Mouse (Mus musculus) neural tube, embryonic 13.5 days (tissue): ENCODE measurements at regions not wholly inside any gene's neighbourhood (a gene's known extent, or its start where the extent isn't known, plus 50 kb on each side); places are given as distances from the start of the nearest gene placed in this dataset.

ENCODE experiments used
- ATAC-seq: fragments of 200-750 bp; cut with Nextera tagmentation; 2 replicates; pipeline ENCODE4 v1.8.0; 2017; ENCODE audit warnings: low read depth, mild to moderate bottlenecking, moderate TSS enrichment, moderate library complexity
- H3K27ac ChIP-seq: fragments of 300-500 bp; sonication (generic); replicated peaks from 2 replicates; pipeline ENCODE4 v1.5.1; 2015; ENCODE audit warnings: moderate library complexity, mild to moderate bottlenecking, inconsistent platforms
- H3K27me3 ChIP-seq: fragments of 300-500 bp; sonication (generic); 2 replicates; pipeline ENCODE4 v1.6.1; 2015; ENCODE audit warnings: mild to moderate bottlenecking, inconsistent platforms
- H3K36me3 ChIP-seq: fragments of 300-500 bp; sonication (generic); 2 replicates; pipeline ENCODE4 v1.6.1; 2015; ENCODE audit warnings: mild to moderate bottlenecking, inconsistent platforms
- H3K4me1 ChIP-seq: fragments of 300-500 bp; sonication (generic); replicated peaks from 2 replicates; pipeline ENCODE4 v1.6.1; 2015; ENCODE audit warnings: inconsistent platforms
- H3K4me2 ChIP-seq: fragments of 300-500 bp; sonication (generic); 2 replicates; pipeline ENCODE4 v1.6.1; 2015; ENCODE audit warnings: inconsistent platforms, mild to moderate bottlenecking, moderate library complexity
- H3K4me3 ChIP-seq: fragments of 300-500 bp; sonication (generic); 2 replicates; pipeline ENCODE4 v1.5.1; 2015; ENCODE audit warnings: mild to moderate bottlenecking, inconsistent platforms
- H3K9ac ChIP-seq: fragments of 300-500 bp; sonication (generic); 2 replicates; pipeline ENCODE4 v1.6.1; 2015; ENCODE audit warnings: moderate library complexity, mild to moderate bottlenecking, inconsistent platforms
- H3K9me3 ChIP-seq: fragments of 300-500 bp; sonication (generic); 2 replicates; pipeline ENCODE4 v1.6.1; 2016; ENCODE audit warnings: inconsistent platforms
- WGBS: fragments of 180-500 bp; shearing (Covaris S2); methylation state at CpG from one replicate; pipeline ENCODE4 v1.1.7; 2015; 5-methylcytosine and 5-hydroxymethylcytosine counted together

DNA sequence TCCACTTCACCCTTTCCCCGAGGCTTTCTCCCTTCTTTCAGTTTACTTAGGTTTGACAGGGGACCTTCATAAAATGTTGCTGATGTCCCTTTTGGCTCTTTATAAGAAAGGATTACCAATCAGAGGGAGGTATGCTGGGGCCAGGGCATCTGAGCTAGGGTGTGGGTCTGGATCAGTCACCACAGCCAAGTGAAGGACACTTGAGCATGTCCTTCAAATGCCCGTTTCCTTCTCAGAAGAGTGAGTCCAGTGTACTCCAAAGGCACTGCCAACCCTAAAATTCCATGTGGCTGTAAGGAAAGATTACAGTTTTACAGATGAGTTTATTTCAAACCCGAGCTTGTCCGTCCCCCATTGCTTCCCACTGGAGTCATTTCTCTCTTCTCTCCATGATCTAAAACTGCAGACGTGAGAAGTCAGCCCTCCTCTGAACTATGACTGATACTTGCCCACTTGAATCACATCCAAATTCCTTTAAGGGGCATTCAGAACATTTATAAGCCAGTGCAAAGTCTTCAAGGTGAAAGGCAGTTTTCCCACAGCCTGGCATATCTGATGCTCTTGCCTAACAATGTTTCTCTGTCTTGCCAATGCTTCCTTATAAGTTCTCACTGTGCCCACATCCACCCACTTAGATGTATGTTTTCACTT is 321.8 kb upstream of the Fam241a start:
- Histone ChIP-seq H3K4me2 (no peak overlapping the region), H3K36me3 (no peaks in the 10 kb centered on the region), H3K27ac (no peak overlapping the region), H3K4me3 (no peak overlapping the region), H3K4me1 (peaks cover 4% of the 10 kb centered on the region), H3K9me3 (no peaks in the 10 kb centered on the region), H3K9ac (no peak overlapping the region), H3K27me3 (no peaks in the 10 kb centered on the region)
- WGBS: 80% methylated on average over 5 of the region's 5 CpGs
- ATAC-seq: no peak

DNA sequence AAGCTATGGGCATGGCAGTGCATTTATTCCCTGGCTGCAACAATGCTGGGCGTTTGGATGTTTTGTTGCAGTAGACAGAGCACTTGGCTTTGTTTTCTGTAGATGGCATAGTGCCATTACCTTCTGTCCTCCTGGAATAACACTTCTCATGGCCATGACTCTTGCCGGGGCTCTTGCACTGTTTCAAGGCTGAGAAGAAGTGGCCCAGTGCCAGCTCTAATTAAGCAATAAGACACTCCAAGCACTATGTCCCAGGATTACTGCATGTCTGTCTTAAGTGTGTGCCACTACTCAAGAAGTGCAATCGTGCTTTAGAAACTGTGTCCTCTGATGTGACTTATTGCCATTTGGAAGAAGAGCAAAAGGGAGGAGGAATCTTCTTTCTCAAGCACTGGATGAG is 316.1 kb upstream of the Fam241a start:
- 48% methylated on average over 3 of the region's 3 CpGs for WGBS
- no peak overlapping the region for H3K27ac ChIP-seq
- H3K9ac ChIP-seq: no peak overlapping the region
- H3K4me1 ChIP-seq: no peaks in the 10 kb centered on the region
- no peaks in the 10 kb centered on the region for H3K36me3 ChIP-seq
- H3K9me3 ChIP-seq: no peaks in the 10 kb centered on the region
- no peak overlapping the region for H3K4me2 ChIP-seq
- H3K27me3 ChIP-seq: no peaks in the 10 kb centered on the region
- no peak for ATAC-seq
- no peak overlapping the region for H3K4me3 ChIP-seq

DNA sequence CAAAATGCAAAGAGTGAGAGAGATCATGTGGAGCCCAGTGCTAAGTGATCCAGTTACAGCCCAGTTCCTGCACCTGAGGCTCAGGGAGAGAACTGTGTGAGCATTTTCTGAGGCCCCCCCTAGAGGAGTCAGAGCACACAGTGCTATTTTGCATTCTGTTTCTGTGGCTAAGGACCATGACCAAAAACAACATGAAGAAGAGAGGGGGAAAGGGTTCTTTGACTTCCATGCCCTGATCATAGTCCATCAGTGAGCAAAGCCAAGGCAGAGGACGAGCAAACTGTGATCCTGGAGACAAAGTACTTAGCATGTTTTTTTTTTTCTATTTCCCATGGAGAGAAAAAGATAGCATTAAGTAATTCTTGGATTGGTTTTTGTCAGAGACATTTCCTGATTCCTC is 314.5 kb upstream of the Fam241a start:
- ATAC-seq: no peak

DNA sequence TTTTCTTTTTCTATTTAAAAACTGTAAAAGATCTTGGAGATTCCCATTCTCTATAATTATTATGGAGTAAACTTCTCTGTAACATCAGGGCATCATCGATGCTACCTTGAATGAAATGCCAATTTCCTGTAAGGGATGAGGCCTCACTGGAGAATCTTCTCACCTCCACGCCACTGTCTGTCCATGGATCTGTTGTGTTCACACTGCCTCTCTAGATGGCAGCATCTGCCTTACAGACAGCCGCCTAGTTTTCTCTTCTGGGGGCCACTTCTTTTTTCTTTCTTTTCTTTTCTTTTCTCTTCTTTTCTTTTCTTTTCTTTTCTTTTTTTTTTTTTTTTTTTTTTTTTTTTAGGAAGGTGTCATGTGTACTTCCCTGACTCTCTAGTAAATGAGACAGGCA is 310.8 kb upstream of the Fam241a start:
- WGBS: 52% methylated on average over 3 of the region's 3 CpGs
- Histone ChIP-seq H3K9me3 (no peaks in the 10 kb centered on the region), H3K27ac (no peak overlapping the region), H3K4me3 (no peak overlapping the region), H3K4me2 (no peak overlapping the region), H3K4me1 (no peaks in the 10 kb centered on the region), H3K36me3 (no peaks in the 10 kb centered on the region), H3K27me3 (no peaks in the 10 kb centered on the region), H3K9ac (no peak overlapping the region)
- ATAC-seq: no peak

More for the DNA sequence above, 314.5 kb upstream of the Fam241a start:
- H3K9me3 ChIP-seq: no peaks in the 10 kb centered on the region
- H3K4me3 ChIP-seq: no peak overlapping the region
- 65% methylated on average over 1 of the region's 1 CpGs for WGBS
- no peak overlapping the region for H3K27ac ChIP-seq
- no peak overlapping the region for H3K9ac ChIP-seq
- H3K27me3 ChIP-seq: no peaks in the 10 kb centered on the region
- H3K4me2 ChIP-seq: no peak overlapping the region
- H3K36me3 ChIP-seq: no peaks in the 10 kb centered on the region
- H3K4me1 ChIP-seq: no peaks in the 10 kb centered on the region

DNA sequence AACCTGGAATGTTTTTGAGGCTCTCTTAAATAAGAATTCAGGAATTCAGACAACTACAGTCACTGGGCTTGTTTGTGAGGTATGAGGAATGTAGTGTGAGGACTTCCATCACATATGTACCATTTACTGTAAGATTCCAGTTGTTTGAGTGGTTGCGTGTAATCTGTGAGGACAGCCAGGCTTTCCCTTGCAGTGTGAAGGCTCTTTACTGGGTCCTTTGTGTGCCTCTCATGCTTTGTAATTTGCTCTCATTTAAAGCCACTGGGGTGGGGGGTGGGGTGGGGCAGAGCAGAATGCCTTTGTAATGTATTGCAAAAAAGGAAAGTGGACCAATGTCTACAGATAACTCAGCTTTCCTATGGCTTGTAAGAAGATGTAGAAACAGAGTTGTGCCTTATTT is 310.4 kb upstream of the Fam241a start:
- H3K9ac ChIP-seq: no peak overlapping the region
- WGBS: 49% methylated on average over 1 of the region's 1 CpGs

DNA sequence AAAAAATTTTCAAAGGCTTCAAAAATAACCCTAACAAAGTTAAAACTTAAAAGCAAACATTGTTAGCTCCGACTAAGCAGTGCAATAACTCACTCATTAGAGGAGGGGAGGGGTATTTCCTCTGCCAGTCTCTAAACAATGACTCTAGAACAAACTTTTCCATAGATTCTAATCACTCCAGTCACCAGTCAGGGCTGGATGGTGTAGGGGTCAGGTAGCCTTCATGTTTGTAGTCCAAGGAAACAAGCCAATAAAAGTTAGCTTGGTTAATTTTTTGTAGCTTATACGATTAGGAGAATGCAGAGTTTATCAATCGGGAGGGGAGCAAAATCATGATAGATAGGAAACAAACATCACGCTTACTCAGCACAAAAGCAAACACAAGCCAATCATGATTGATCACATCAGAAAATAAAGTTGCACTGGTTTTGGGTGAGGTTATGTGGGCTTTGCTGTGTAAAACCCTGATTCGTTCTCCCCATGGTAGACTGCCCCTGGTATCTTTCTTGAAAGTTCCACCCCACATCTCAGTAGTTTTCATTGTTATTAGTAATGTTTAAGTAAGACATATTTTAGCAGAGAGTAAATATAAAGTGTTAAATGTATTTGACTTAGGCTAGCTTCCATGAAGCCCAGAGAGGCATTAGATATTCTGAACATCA is 304.6 kb upstream of the Fam241a start:
- Histone ChIP-seq H3K36me3 (no peaks in the 10 kb centered on the region), H3K4me1 (no peaks in the 10 kb centered on the region), H3K27ac (no peak overlapping the region), H3K4me2 (no peak overlapping the region), H3K4me3 (no peak overlapping the region), H3K9me3 (no peaks in the 10 kb centered on the region), H3K27me3 (no peaks in the 10 kb centered on the region), H3K9ac (no peak overlapping the region)
- ATAC-seq: no peak
- 79% methylated on average over 5 of the region's 5 CpGs for WGBS

More for the DNA sequence above, 310.4 kb upstream of the Fam241a start:
- Histone ChIP-seq H3K4me3 (no peak overlapping the region), H3K9me3 (no peaks in the 10 kb centered on the region), H3K4me2 (no peak overlapping the region), H3K4me1 (no peaks in the 10 kb centered on the region), H3K36me3 (no peaks in the 10 kb centered on the region), H3K27me3 (no peaks in the 10 kb centered on the region), H3K27ac (no peak overlapping the region)
- ATAC-seq: no peak

DNA sequence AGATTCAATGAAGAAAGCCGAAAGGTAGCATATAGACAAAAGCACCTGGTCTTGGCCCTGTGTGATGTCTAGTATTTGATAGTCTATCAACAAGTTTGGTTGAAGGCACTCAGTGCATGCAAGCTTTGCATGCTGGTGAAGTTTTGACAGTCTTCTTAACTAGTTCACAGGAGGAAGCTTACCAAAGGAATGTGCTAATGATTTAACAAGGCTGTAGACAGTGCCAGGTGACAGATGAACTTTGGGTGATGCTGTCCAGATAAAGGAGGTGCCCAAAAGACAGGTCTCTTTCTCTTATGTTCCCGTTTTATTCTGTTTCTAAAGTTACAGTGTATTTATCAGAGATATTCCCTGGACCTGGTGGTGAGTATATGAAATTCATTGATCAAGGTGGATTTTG is 303.3 kb upstream of the Fam241a start:
- WGBS: 89% methylated on average over 2 of the region's 2 CpGs
- H3K4me2 ChIP-seq: no peak overlapping the region
- H3K36me3 ChIP-seq: no peaks in the 10 kb centered on the region

DNA sequence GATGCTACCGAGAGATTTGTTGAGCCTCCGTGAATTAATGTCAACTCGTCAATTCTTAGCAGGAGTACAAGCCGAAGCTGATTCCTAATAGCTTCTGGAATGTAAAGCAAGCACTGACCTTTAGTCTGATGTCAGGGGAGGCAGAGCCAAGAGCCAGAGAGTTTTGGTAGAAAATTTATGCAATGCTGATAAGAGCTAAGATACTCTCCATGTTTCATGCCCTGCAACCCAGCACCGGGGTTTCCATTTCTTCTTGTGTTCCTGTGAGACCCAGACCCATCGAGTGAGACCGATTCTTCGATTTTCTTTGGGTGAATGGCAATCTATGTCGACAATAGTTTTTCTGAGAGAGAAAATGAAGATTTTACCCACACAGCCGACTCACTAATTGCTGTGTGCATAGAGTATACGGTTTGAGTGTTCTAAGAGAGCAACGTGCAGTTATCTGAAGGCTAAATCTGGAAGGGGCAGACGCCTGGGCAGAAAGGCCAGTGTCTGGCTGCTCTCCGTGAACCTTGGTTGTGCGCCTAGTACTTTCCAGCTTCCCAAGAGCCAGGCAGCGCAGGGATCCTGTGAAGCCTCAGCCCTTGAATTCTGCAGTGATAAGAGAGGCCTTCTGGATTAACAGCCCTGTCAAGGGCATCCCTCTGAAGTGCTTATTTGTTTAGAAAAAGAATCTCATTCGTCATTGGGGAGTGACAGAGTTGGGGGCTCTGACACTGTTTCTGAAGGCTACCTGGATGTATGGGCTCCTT is 296.1 kb upstream of the Fam241a start:
- Histone ChIP-seq H3K4me3 (no peak overlapping the region), H3K27me3 (no peaks in the 10 kb centered on the region), H3K4me1 (no peaks in the 10 kb centered on the region), H3K4me2 (no peak overlapping the region), H3K27ac (no peak overlapping the region), H3K36me3 (no peaks in the 10 kb centered on the region), H3K9ac (no peak overlapping the region), H3K9me3 (no peaks in the 10 kb centered on the region)
- 78% methylated on average over 17 of the region's 17 CpGs for WGBS
- no peak for ATAC-seq

More for the DNA sequence above, 303.3 kb upstream of the Fam241a start:
- no peak overlapping the region for H3K9ac ChIP-seq
- no peak overlapping the region for H3K27ac ChIP-seq
- no peaks in the 10 kb centered on the region for H3K9me3 ChIP-seq
- no peak for ATAC-seq
- no peaks in the 10 kb centered on the region for H3K27me3 ChIP-seq
- H3K4me1 ChIP-seq: no peaks in the 10 kb centered on the region
- H3K4me3 ChIP-seq: no peak overlapping the region

DNA sequence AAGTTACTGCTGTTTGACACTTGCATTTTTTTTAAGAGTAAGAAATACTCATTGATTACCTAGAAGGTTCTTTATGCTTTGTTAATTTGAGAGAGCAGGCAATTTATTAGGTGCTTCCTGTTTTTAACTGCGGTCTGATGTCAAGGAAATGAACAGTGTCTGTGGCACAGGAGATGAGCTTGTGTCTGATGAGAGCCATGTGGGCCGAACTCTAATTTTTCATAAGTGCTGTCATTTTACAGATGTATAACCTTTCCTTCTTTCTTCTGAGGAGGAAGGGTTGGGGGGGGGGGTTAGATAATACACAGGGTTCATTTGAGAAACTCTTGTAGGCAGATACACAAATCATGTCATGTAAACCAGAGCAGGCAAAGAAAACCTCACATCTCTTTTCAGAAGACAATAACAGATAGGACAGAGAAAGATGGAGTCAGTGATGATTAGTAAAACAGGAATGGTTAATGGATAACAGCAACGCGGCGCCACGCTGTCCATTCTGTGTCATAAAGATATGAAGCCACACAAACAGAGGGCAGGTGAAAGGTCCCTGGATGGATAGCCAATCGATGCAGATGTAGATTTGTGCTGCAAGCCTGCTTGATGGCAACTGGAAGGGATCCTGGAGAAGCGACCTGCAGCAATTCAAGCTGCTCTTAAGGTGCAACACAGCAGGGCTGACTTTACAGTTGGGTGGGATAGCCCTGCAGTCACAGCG is 291.4 kb upstream of the Fam241a start:
- H3K36me3 ChIP-seq: no peaks in the 10 kb centered on the region
- no peak overlapping the region for H3K4me3 ChIP-seq
- WGBS: 84% methylated on average over 9 of the region's 9 CpGs

DNA sequence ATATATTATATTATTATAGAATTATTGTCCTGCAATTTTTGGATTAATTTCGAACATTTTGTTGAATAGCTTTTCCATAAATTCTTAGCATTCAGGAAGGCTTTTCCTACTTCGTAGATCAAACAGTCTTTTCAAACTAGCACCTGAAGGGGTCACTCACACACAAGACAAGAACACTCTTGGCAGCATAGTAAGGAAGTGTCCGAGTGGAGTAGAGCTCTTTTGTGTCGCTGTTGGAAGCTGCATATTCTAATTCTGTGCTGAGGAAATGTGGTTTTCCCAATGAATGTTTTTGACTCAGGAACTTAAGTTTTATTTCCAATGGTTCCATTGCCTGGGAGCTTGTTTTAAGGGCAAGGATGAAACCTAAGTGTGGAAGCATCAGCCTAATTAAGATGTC is 290.2 kb upstream of the Fam241a start:
- H3K4me3 ChIP-seq: no peak overlapping the region
- H3K4me1 ChIP-seq: peaks cover 5% of the 10 kb centered on the region
- WGBS: 18% methylated on average over 4 of the region's 4 CpGs
- no peak overlapping the region for H3K9ac ChIP-seq
- H3K27ac ChIP-seq: no peak overlapping the region
- no peak overlapping the region for H3K4me2 ChIP-seq
- H3K9me3 ChIP-seq: no peaks in the 10 kb centered on the region
- ATAC-seq: no peak
- H3K36me3 ChIP-seq: no peaks in the 10 kb centered on the region
- H3K27me3 ChIP-seq: no peaks in the 10 kb centered on the region

More for the DNA sequence above, 291.4 kb upstream of the Fam241a start:
- Histone ChIP-seq H3K9ac (no peak overlapping the region), H3K27me3 (no peaks in the 10 kb centered on the region), H3K9me3 (no peaks in the 10 kb centered on the region), H3K4me2 (no peak overlapping the region), H3K4me1 (no peaks in the 10 kb centered on the region), H3K27ac (no peak overlapping the region)
- no peak for ATAC-seq

DNA sequence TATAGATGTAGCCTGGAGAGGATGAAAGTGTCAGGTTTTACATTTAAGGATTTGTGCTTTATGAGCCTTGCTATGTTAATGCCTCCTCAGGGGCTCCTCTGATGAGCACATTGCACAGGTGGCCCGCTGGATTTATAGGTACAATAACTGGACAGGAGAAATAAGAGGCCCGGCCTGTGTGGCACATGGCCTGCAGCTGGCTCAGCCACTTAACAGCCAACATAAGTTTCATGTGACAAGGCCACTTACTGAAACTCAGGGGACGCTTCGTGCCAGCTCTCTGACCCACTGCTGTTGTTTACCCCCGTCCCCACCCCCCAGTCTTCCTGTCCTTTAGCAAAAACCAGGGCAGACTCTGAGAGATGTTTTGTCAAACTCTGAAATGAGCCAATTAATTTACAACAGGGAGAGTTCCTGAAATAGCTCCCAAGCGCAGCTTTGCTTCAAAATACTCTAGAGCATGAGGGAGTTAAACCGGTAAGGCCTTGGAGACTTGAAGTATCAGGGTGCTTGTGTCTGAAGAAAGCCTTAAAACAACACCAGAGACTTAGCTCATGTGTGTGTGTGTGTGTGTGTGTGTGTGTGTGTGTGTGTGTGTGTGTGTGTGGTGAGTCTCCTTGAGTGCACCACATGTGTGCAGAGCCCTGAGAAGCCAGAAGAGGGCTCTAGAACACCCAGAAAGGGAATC is 285.2 kb upstream of the Fam241a start:
- Histone ChIP-seq H3K9ac (no peak overlapping the region), H3K36me3 (no peaks in the 10 kb centered on the region), H3K4me2 (no peak overlapping the region), H3K27me3 (no peaks in the 10 kb centered on the region), H3K4me1 (peaks cover 7% of the 10 kb centered on the region), H3K4me3 (no peak overlapping the region), H3K27ac (no peak overlapping the region), H3K9me3 (no peaks in the 10 kb centered on the region)
- 43% methylated on average over 7 of the region's 7 CpGs for WGBS
- peak; percentile 87 for ATAC-seq
